8 mouse cellular contexts compared by ENCODE assay signal in the genomic region with DNA sequence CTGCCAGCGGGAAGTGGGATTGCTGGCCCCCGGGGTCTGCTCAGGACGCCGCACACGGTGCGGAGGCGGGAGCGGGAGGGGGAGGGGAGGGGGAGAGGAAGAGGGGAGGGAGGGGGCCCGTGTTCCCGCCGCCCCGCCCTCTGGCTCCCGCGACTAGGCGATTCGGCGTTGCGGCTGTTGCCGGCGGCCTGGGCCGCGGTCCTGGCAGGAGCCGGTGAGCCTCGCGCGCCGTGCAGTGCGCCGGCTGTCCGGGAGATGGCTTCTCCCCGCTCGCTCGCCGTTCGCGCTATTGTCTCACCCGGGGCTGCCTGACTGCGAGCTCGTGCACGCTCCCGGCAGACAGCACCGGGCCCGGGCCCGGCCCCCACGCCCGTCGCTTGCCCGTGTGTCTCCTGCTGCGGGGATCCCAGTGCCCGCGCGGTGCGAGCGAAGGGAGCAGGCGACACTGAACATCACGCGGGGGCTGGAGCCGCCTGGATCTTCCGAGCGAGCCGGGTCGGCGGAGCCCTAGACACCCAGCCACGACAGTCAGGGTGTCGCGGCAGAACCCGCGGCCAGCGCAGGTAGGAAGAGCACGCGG. TPM values are rescaled to one million over a fixed set of nuclear protein-coding genes. Genes with fewer than 3 reads are reported as not detected.
DNase-seq lines count a peak whose midpoint lies in the region; ATAC-seq and TF ChIP-seq lines count a peak whose summit lies in the region.

No protein-coding gene starts in this region.

- no peaks in the 10 kb centered on the region for H3K36me3 ChIP-seq in embryonic facial prominence, embryonic 14.5 days (ENCODE audit: control insufficient read depth, insufficient read depth, low read length)
- H3K36me3 ChIP-seq in kidney, adult 2 months (ENCODE audit: control insufficient read depth, insufficient read depth, low read length) = no peaks in the 10 kb centered on the region
- no peaks in the 10 kb centered on the region for H3K36me3 ChIP-seq in limb, embryonic 15.5 days
- no peaks in the 10 kb centered on the region for H3K36me3 ChIP-seq in midbrain, embryonic 16.5 days (ENCODE audit: control insufficient read depth, insufficient read depth, low read length)
- H3K36me3 ChIP-seq in spleen, adult 2 months (ENCODE audit: control insufficient read depth, insufficient read depth, low read length) = no peaks in the 10 kb centered on the region

- H3K9ac ChIP-seq in embryonic facial prominence, embryonic 14.5 days (ENCODE audit: low read depth, low read length) = peak overlapping the region; percentile 92
- H3K9ac ChIP-seq in limb, embryonic 15.5 days = peak overlapping the region; percentile 89
- H3K9ac ChIP-seq in midbrain, embryonic 16.5 days (ENCODE audit: low read depth, low read length) = peak overlapping the region; percentile 99

- peak overlapping the region; percentile 87 for H3K4me2 ChIP-seq in embryonic facial prominence, embryonic 14.5 days (ENCODE audit: low read depth, low read length)
- peak overlapping the region; percentile 93 for H3K4me2 ChIP-seq in limb, embryonic 15.5 days
- peak overlapping the region; percentile 63 for H3K4me2 ChIP-seq in midbrain, embryonic 16.5 days (ENCODE audit: low read length)

- DNase-seq in 3134 (ENCODE audit: extremely low read depth, insufficient read length, low spot score) = peak; percentile 76
- DNase-seq in adrenal gland, postnatal 14 days = peak; percentile 93
- DNase-seq in embryonic facial prominence, embryonic 14.5 days (ENCODE audit: low spot score) = peak; percentile 87
- peak; percentile 70 for DNase-seq in heart, adult 8-10 months (ENCODE audit: low spot score)
- peak; percentile 82 for DNase-seq in kidney, adult 2 months
- peak in 1 of 2 experiments; percentile 73 for DNase-seq in spleen, adult 2 months (ENCODE audit: low read depth in 1 of 2, low spot score in 2 of 2)

- TF ChIP-seq POLR2A in kidney, adult 2 months (IDR thresholded peaks at IDR 0.05; ENCODE audit: low read depth, low read length) = no peak
- no peak; the same call in 1 of the 2 replicates for TF ChIP-seq POLR2A in spleen, adult 2 months (IDR thresholded peaks at IDR 0.05; ENCODE audit: low read depth, low read length)

- peak; percentile 92 for ATAC-seq in embryonic facial prominence, embryonic 14.5 days (ENCODE audit: low read depth)
- peak; percentile 75 for ATAC-seq in limb, embryonic 15.5 days (ENCODE audit: insufficient number of reproducible peaks, low FRiP score, low TSS enrichment, low read depth)
- ATAC-seq in midbrain, embryonic 16.5 days = peak; percentile 88

- H3K4me3 ChIP-seq in embryonic facial prominence, embryonic 14.5 days (ENCODE audit: low read depth, low read length) = peak overlapping the region; percentile 92
- H3K4me3 ChIP-seq in kidney, adult 2 months (ENCODE audit: insufficient read depth, low read depth, low read length) = peak overlapping the region; percentile 85
- peak overlapping the region; percentile 83 for H3K4me3 ChIP-seq in limb, embryonic 15.5 days
- peak overlapping the region; percentile 89 for H3K4me3 ChIP-seq in midbrain, embryonic 16.5 days (ENCODE audit: low read depth, low read length)
- peak overlapping the region; percentile 70 for H3K4me3 ChIP-seq in spleen, adult 2 months (ENCODE audit: extremely low read depth, insufficient read depth, insufficient read length)

- WGBS in embryonic facial prominence, embryonic 14.5 days = under 1% methylated on average over 28 of the region's 71 CpGs
- under 1% methylated on average over 71 of the region's 71 CpGs for WGBS in kidney, adult 2 months
- WGBS in limb, embryonic 15.5 days = under 1% methylated on average over 63 of the region's 71 CpGs
- under 1% methylated on average over 55 of the region's 71 CpGs for WGBS in midbrain, embryonic 16.5 days
- under 1% methylated on average over 65 of the region's 71 CpGs for WGBS in spleen, adult 2 months

- peak overlapping the region; percentile 87 for H3K27ac ChIP-seq in embryonic facial prominence, embryonic 14.5 days (replicated peaks; ENCODE audit: low read depth, low read length)
- peak overlapping the region; percentile 39 for H3K27ac ChIP-seq in kidney, adult 2 months (ENCODE audit: insufficient read depth, low read depth, low read length)
- H3K27ac ChIP-seq in limb, embryonic 15.5 days = peak overlapping the region; percentile 91
- peak overlapping the region; percentile 98 for H3K27ac ChIP-seq in midbrain, embryonic 16.5 days (ENCODE audit: low read length)
- H3K27ac ChIP-seq in spleen, adult 2 months (ENCODE audit: insufficient read depth, low read length) = peak overlapping the region; percentile 85

- peaks cover 22% of the 10 kb centered on the region for H3K4me1 ChIP-seq in embryonic facial prominence, embryonic 14.5 days (ENCODE audit: control insufficient read depth, insufficient read depth, low read length)
- peaks cover 3% of the 10 kb centered on the region; the same call in 1 of the 2 replicates for H3K4me1 ChIP-seq in kidney, adult 2 months (ENCODE audit: control insufficient read depth, insufficient read depth, low read length)
- peaks cover 35% of the 10 kb centered on the region for H3K4me1 ChIP-seq in limb, embryonic 15.5 days
- peaks cover 31% of the 10 kb centered on the region for H3K4me1 ChIP-seq in midbrain, embryonic 16.5 days (ENCODE audit: control insufficient read depth, insufficient read depth, low read length)
- H3K4me1 ChIP-seq in spleen, adult 2 months (ENCODE audit: control insufficient read depth, insufficient read depth, insufficient read length) = peaks cover 9% of the 10 kb centered on the region; the same call in 1 of the 2 replicates

- TF ChIP-seq CTCF in kidney, adult 2 months (conservative IDR thresholded peaks at IDR 0.05; ENCODE audit: insufficient read depth, insufficient read length, low read depth, low read length) = peak; percentile 40; the same call in 1 of the 2 replicates
- TF ChIP-seq CTCF in spleen, adult 2 months (IDR thresholded peaks at IDR 0.05; ENCODE audit: extremely low read depth, insufficient read depth, insufficient read length, insufficient replicate concordance) = peak; percentile 30; the same call in 1 of the 2 replicates

- H3K27me3 ChIP-seq in embryonic facial prominence, embryonic 14.5 days (replicated peaks; ENCODE audit: control insufficient read depth, insufficient read depth, low read length) = no peaks in the 10 kb centered on the region
- H3K27me3 ChIP-seq in kidney, adult 2 months (replicated peaks; ENCODE audit: control insufficient read depth, insufficient read depth, low read length) = no peaks in the 10 kb centered on the region
- no peaks in the 10 kb centered on the region for H3K27me3 ChIP-seq in limb, embryonic 15.5 days
- no peaks in the 10 kb centered on the region for H3K27me3 ChIP-seq in midbrain, embryonic 16.5 days (ENCODE audit: control insufficient read depth, insufficient read depth, low read depth, low read length)
- H3K27me3 ChIP-seq in spleen, adult 2 months (ENCODE audit: control insufficient read depth, insufficient read depth, low read length) = peaks cover 2% of the 10 kb centered on the region; the same call in 1 of the 2 replicates

- no peaks in the 10 kb centered on the region for H3K9me3 ChIP-seq in embryonic facial prominence, embryonic 14.5 days (ENCODE audit: control insufficient read depth, low read length)
- H3K9me3 ChIP-seq in limb, embryonic 15.5 days = no peaks in the 10 kb centered on the region
- H3K9me3 ChIP-seq in midbrain, embryonic 16.5 days (replicated peaks; ENCODE audit: control insufficient read depth, low read length, poor library complexity, severe bottlenecking) = no peaks in the 10 kb centered on the region

RNA-seq across cellular contexts. Expression of gene Pik3c2b, which starts 0.5 kb away (rescaled TPM):
- total RNA-seq in adrenal gland, postnatal 14 days (2021) = 8.4 and 11.3 TPM in 2 replicates
- polyA plus RNA-seq in embryonic facial prominence, embryonic 14.5 days (2014; fragmentation: Nextera tagmentation; extraction: Ambion mirVana) = 7.0 and 7.1 TPM in 2 replicates
- total RNA-seq in heart, adult 8-10 months (2022) = 10 to 100 TPM; 19.2 to 20.8 (median 19.9) TPM
- 3.6 TPM in 2 replicates for polyA plus RNA-seq in kidney, adult 2 months (2012; rRNA removed)
- 6.8 and 7.5 TPM in 2 replicates for polyA plus RNA-seq in limb, embryonic 15.5 days (2015; fragmentation: Nextera tagmentation; extraction: Ambion mirVana)
- 12.3 and 14.0 TPM in 2 replicates for polyA plus RNA-seq in midbrain, embryonic 16.5 days (2015; fragmentation: Nextera tagmentation; extraction: Ambion mirVana)
- polyA plus RNA-seq in spleen, adult 2 months (2012; rRNA removed) = 22.2 and 30.5 TPM in 2 replicates

RNA-seq across cellular contexts. Expression of gene Mdm4, which starts 15.6 kb away (rescaled TPM):
- total RNA-seq in adrenal gland, postnatal 14 days (2021) = 73.7 and 95.4 TPM in 2 replicates
- polyA plus RNA-seq in embryonic facial prominence, embryonic 14.5 days (2014; fragmentation: Nextera tagmentation; extraction: Ambion mirVana) = 33.4 and 40.3 TPM in 2 replicates
- 10 to 100 TPM; 19.5 to 30.7 (median 22.6) TPM for total RNA-seq in heart, adult 8-10 months (2022)
- polyA plus RNA-seq in kidney, adult 2 months (2012; rRNA removed) = 22.1 and 24.5 TPM in 2 replicates
- polyA plus RNA-seq in limb, embryonic 15.5 days (2015; fragmentation: Nextera tagmentation; extraction: Ambion mirVana) = 32.2 and 35.9 TPM in 2 replicates
- polyA plus RNA-seq in midbrain, embryonic 16.5 days (2015; fragmentation: Nextera tagmentation; extraction: Ambion mirVana) = 35.4 and 40.8 TPM in 2 replicates
- 34.0 and 39.3 TPM in 2 replicates for polyA plus RNA-seq in spleen, adult 2 months (2012; rRNA removed)

Comparison
In these comparisons a context has a peak if more than half of its experiments do, and no peak if none do; other contexts are left out.
1. H3K27ac ChIP-seq: peak in every context shown above with its lines; median percentile 98 in midbrain, embryonic 16.5 days; 91 in limb, embryonic 15.5 days; 87 in embryonic facial prominence, embryonic 14.5 days; 85 in spleen, adult 2 months; 39 in kidney, adult 2 months.